Mouse (Mus musculus) limb, embryonic 15.5 days (tissue): Measurements from ENCODE around the gene Dnm1. TPM values are rescaled to one million over a fixed set of nuclear protein-coding genes. Genes with fewer than 3 reads are reported as not detected.
A peak's percentile ranks its signal among the peaks of the same experiment; 100 is the strongest.

Experiments used
- ATAC-seq: fragments of 200-750 bp; cut with Nextera tagmentation; 2 replicates; pipeline ENCODE4 v1.8.0; 2017; ENCODE audit warnings: low read depth, moderate TSS enrichment; ENCODE audit not compliant: insufficient number of reproducible peaks, low FRiP score, low TSS enrichment
- H3K27ac ChIP-seq: fragments of 300-500 bp; sonication (generic); 2 replicates; pipeline ENCODE4 v1.5.1; 2015; ENCODE audit warnings: moderate library complexity, mild to moderate bottlenecking, inconsistent platforms
- H3K27me3 ChIP-seq: fragments of 300-500 bp; sonication (generic); 2 replicates; pipeline ENCODE4 v1.6.1; 2015; ENCODE audit warnings: inconsistent platforms
- H3K36me3 ChIP-seq: fragments of 300-500 bp; sonication (generic); 2 replicates; pipeline ENCODE4 v1.6.1; 2015; ENCODE audit warnings: inconsistent platforms
- H3K4me1 ChIP-seq: fragments of 300-500 bp; sonication (generic); 2 replicates; pipeline ENCODE4 v1.6.1; 2015; ENCODE audit warnings: inconsistent platforms
- H3K4me2 ChIP-seq: fragments of 300-500 bp; sonication (generic); 2 replicates; pipeline ENCODE4 v1.6.1; 2015; ENCODE audit warnings: mild to moderate bottlenecking, inconsistent platforms
- H3K4me3 ChIP-seq: fragments of 300-500 bp; sonication (generic); 2 replicates; pipeline ENCODE4 v1.5.1; 2015; ENCODE audit warnings: mild to moderate bottlenecking, inconsistent platforms
- H3K9ac ChIP-seq: fragments of 300-500 bp; sonication (generic); 2 replicates; pipeline ENCODE4 v1.6.1; 2015; ENCODE audit warnings: inconsistent platforms
- H3K9me3 ChIP-seq: fragments of 300-500 bp; sonication (generic); 2 replicates; pipeline ENCODE4 v1.6.1; 2016; ENCODE audit warnings: inconsistent platforms
- WGBS: fragments of 180-500 bp; shearing (Covaris S2); methylation state at CpG from one replicate; pipeline ENCODE4 v1.1.7; 2015; 5-methylcytosine and 5-hydroxymethylcytosine counted together
- polyA plus RNA-seq: library from polyadenylated mRNA; unstranded; fragments of >200 nt; fragmentation: Nextera tagmentation; extraction: Ambion mirVana; gene quantifications from 2 replicates; pipeline ENCODE4 v1.2.1, GENCODE M21; 2015

Gene Dnm1
- polyA plus RNA-seq, 1 experiment from 2014 or later: 26.6 TPM

- Histone ChIP-seq H3K9me3 (no peaks in the 10 kb centered on the region), H3K9ac (peak overlapping the region; percentile 67), H3K27ac (peak overlapping the region; percentile 100), H3K4me3 (peak overlapping the region; percentile 50), H3K27me3 (no peaks in the 10 kb centered on the region), H3K4me1 (peaks cover 55% of the 10 kb centered on the region), H3K4me2 (peak overlapping the region; percentile 66), H3K36me3 (peaks cover 16% of the 10 kb centered on the region)
- ATAC-seq: peak; percentile 85
- WGBS: under 1% methylated on average over 19 of the region's 19 CpGs
Measured at GRCm38 (mm10) chr2:32317791-32318417, 35.2 kb downstream of the Dnm1 start.

GRCm38 (mm10) chr2:32316887-32317656, 36.1 kb downstream of the Dnm1 start:
- Histone ChIP-seq H3K4me2 (peak overlapping the region; percentile 66), H3K27me3 (no peaks in the 10 kb centered on the region), H3K36me3 (peaks cover 13% of the 10 kb centered on the region; the same call in 1 of the 2 replicates), H3K4me1 (peaks cover 62% of the 10 kb centered on the region), H3K27ac (peak overlapping the region; percentile 100), H3K9me3 (no peaks in the 10 kb centered on the region), H3K9ac (no peak overlapping the region), H3K4me3 (peak overlapping the region; percentile 50; the same call in 1 of the 2 replicates)
- peak; percentile 69 for ATAC-seq
- 24% methylated on average over 20 of the region's 20 CpGs for WGBS

- ATAC-seq: no peak
- Histone ChIP-seq H3K4me3 (0 out of 2 replicates have a peak overlapping the region, but pooled peaks have one; percentile 1), H3K9ac (0 out of 2 replicates have a peak overlapping the region, but pooled peaks have one; percentile 21)
Measured at GRCm38 (mm10) chr2:32315751-32316150, 37.4 kb downstream of the Dnm1 start.

GRCm38 (mm10) chr2:32314831-32315230, 38.3 kb downstream of the Dnm1 start:
- Histone ChIP-seq H3K27ac (peak overlapping the region; percentile 100), H3K36me3 (peaks cover 24% of the 10 kb centered on the region), H3K4me1 (peaks cover 70% of the 10 kb centered on the region), H3K9me3 (no peaks in the 10 kb centered on the region), H3K27me3 (no peaks in the 10 kb centered on the region), H3K9ac (no peak overlapping the region), H3K4me2 (no peak overlapping the region), H3K4me3 (no peak overlapping the region)
- no peak for ATAC-seq
- WGBS: 90% methylated on average over 14 of the region's 14 CpGs

More at GRCm38 (mm10) chr2:32315751-32316150, 37.4 kb downstream of the Dnm1 start:
- peak overlapping the region; percentile 100 for H3K27ac ChIP-seq
- peak overlapping the region; percentile 22 for H3K4me2 ChIP-seq
- H3K4me1 ChIP-seq: peaks cover 70% of the 10 kb centered on the region
- H3K9me3 ChIP-seq: no peaks in the 10 kb centered on the region
- H3K27me3 ChIP-seq: no peaks in the 10 kb centered on the region
- 7% methylated on average over 8 of the region's 8 CpGs for WGBS
- peaks cover 14% of the 10 kb centered on the region for H3K36me3 ChIP-seq

- Histone ChIP-seq H3K27me3 (no peaks in the 10 kb centered on the region), H3K9me3 (no peaks in the 10 kb centered on the region), H3K9ac (peak overlapping the region; percentile 70), H3K27ac (peak overlapping the region; percentile 81), H3K4me1 (peaks cover 62% of the 10 kb centered on the region), H3K4me2 (peak overlapping the region; percentile 98), H3K36me3 (peaks cover 46% of the 10 kb centered on the region), H3K4me3 (peak overlapping the region; percentile 64)
- ATAC-seq: peak; percentile 40; the same call in 1 of the 2 replicates
- 3% methylated on average over 55 of the region's 56 CpGs for WGBS
Measured at GRCm38 (mm10) chr2:32312318-32312964, 40.7 kb downstream of the Dnm1 start.

DNA sequence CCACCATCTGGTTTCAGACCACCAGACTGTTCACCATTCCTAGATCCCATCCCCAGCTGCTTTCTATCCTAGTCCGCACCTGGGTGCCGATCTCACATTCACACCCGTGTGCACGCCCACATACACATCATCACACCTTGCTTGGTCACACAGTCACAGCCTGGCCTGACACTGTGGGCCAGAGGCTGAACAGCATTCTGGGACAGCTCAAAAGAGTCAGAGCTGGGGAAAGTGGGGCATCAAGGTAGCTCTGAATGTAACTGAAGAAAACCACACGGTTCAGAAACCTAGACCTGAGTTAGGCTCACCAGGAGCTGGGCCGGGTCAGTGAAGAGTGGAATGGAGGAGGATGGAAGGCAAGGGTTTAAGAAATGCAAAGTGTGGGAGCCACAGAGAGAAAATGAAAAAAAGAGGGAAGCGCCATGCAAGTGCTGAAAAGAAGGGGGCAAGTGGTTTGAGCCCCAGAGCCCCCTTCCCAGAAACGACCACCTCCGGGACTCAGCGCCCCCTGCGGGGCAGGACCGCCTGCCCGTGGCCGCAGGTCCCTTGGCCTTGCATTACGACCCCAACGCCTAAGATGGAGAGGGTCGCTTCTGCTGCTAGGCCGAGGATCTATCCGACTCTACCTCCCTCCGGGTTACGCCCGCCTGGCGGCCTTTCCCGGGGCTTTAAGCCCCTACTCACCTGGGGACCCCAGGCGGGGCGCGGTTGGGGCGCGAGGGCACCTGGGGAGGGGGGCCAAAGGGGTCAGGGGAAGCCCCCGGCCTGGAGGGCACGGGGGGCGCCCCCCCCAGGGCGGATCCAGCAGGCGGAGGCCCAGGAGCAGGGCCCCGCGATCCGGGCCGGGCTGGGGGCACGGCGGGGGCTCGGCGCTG, 41.5 kb downstream of the Dnm1 start:
- Histone ChIP-seq H3K36me3 (peaks cover 54% of the 10 kb centered on the region), H3K27ac (peak overlapping the region; percentile 81)
- ATAC-seq: no peak

GRCm38 (mm10) chr2:32310096-32310845, 42.9 kb downstream of the Dnm1 start:
- no peaks in the 10 kb centered on the region for H3K27me3 ChIP-seq
- peak overlapping the region; percentile 64; the same call in 1 of the 2 replicates for H3K4me3 ChIP-seq
- H3K9me3 ChIP-seq: no peaks in the 10 kb centered on the region
- peaks cover 42% of the 10 kb centered on the region for H3K4me1 ChIP-seq
- 77% methylated on average over 18 of the region's 18 CpGs for WGBS
- peak overlapping the region; percentile 26; the same call in 1 of the 2 replicates for H3K9ac ChIP-seq
- peaks cover 68% of the 10 kb centered on the region for H3K36me3 ChIP-seq
- no peak for ATAC-seq
- H3K4me2 ChIP-seq: peak overlapping the region; percentile 98
- H3K27ac ChIP-seq: peak overlapping the region; percentile 11; the same call in 1 of the 2 replicates

More for the DNA sequence above, 41.5 kb downstream of the Dnm1 start:
- Histone ChIP-seq H3K4me1 (peaks cover 54% of the 10 kb centered on the region), H3K9ac (peak overlapping the region; percentile 70), H3K9me3 (no peaks in the 10 kb centered on the region), H3K4me3 (peak overlapping the region; percentile 64), H3K4me2 (peak overlapping the region; percentile 98), H3K27me3 (no peaks in the 10 kb centered on the region)
- 6% methylated on average over 40 of the region's 42 CpGs for WGBS

- Histone ChIP-seq H3K9me3 (no peaks in the 10 kb centered on the region), H3K4me1 (peaks cover 40% of the 10 kb centered on the region), H3K36me3 (peaks cover 74% of the 10 kb centered on the region), H3K4me3 (no peak overlapping the region), H3K27ac (0 out of 2 replicates have a peak overlapping the region, but pooled peaks have one; percentile 11), H3K27me3 (no peaks in the 10 kb centered on the region), H3K4me2 (no peak overlapping the region), H3K9ac (no peak overlapping the region)
- 81% methylated on average over 16 of the region's 16 CpGs for WGBS
- no peak for ATAC-seq
Measured at GRCm38 (mm10) chr2:32308870-32309568, 44.1 kb downstream of the Dnm1 start.

DNA sequence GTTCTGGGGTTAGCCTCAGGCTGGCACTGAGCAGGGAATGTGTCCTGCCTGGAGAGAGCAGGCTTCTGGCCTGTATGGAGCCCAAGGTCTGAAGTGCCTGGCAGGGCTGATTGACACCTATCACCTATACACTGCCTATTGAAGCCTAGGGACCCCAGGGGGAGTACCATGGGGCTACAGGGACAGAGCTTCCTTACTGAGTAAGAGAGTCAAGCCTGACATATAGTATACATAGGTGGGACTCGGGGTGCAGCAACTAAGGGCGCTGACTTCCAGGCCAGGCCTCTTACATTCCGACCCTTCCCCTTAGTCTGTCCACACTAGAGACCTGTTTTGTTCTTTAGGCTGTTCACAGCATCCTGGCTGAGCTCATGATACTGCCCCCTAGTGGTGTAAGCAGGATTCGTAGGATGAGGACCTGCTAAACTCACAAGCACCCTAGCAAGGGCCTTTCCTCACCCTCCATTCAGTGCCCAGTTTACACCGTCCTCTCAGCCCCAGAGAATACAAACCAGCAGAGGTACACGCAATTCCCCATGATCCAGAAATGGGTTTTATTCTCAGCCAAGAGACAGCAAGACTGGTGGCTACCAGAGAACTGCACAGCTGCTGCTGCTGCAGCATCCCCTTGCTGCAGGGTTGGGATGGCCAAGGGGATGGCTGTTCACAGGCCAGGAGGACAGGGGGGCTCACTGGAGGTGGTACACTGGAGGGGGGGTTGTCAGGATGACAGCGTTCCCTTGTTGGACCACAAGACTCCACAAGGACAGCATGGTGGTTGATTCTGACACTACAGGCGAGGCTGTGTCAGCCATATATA, 45.0 kb downstream of the Dnm1 start:
- Histone ChIP-seq H3K4me1 (peaks cover 40% of the 10 kb centered on the region), H3K4me3 (no peak overlapping the region), H3K27ac (0 out of 2 replicates have a peak overlapping the region, but pooled peaks have one; percentile 11), H3K27me3 (no peaks in the 10 kb centered on the region), H3K36me3 (peaks cover 77% of the 10 kb centered on the region), H3K9me3 (no peaks in the 10 kb centered on the region), H3K9ac (no peak overlapping the region), H3K4me2 (no peak overlapping the region)
- 48% methylated on average over 8 of the region's 8 CpGs for WGBS
- no peak for ATAC-seq
